Comparison of ENCODE assay signal across 23 mouse cellular contexts in the genomic region with DNA sequence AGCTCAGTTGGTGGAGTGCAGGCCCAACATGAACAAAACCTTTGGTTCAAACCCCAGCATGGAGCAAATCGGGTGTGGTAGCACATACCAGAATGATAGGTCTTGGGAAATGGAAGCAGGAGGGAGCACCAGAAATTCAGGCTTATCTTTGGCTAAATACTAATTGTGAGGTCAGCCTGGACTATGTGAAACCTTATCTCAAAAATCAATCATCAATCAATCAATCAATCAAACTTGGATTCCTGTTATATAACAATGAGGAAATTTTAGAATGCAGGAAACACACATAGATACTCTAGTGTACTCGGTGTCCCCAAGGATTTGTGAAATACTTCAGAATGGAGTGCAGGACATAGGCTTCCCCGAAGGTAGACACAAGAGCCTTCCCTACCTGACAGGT. TPM values are rescaled to one million over a fixed set of nuclear protein-coding genes. Genes with fewer than 3 reads are reported as not detected.
DNase-seq lines count a peak whose midpoint lies in the region; ATAC-seq and TF ChIP-seq lines count a peak whose summit lies in the region.
"Had no signal": no experiment of that assay in that cellular context is flagged by ENCODE, and none has a peak within 500 bp of the region (broad histone marks: within the 10 kb centered on the region; RNA-seq: fewer than 3 reads in every experiment).

No protein-coding gene starts in this region.

- peaks cover 10% of the 10 kb centered on the region; the same call in 1 of the 2 replicates for H3K36me3 ChIP-seq in heart, embryonic 12.5 days
- H3K36me3 ChIP-seq in hindbrain, embryonic 14.5 days (replicated peaks; ENCODE audit: control insufficient read depth, insufficient read depth): no peaks in the 10 kb centered on the region
- no peaks in the 10 kb centered on the region for H3K36me3 ChIP-seq in hindbrain, embryonic 10.5 days
- H3K36me3 ChIP-seq in spleen, adult 2 months (ENCODE audit: control insufficient read depth, insufficient read depth, low read length): peaks cover 4% of the 10 kb centered on the region; the same call in 1 of the 2 replicates
- peaks cover 32% of the 10 kb centered on the region for H3K36me3 ChIP-seq in liver, postnatal 0 days (replicated peaks; ENCODE audit: insufficient read depth, low read length)
- H3K36me3 ChIP-seq: embryonic facial prominence, embryonic 13.5 days; forebrain, embryonic 10.5 days; forebrain, embryonic 15.5 days; hindbrain, embryonic 13.5 days; neural tube, embryonic 13.5 days had no signal

- ATAC-seq in heart, embryonic 12.5 days (ENCODE audit: insufficient number of reproducible peaks, low FRiP score): no peak
- ATAC-seq in hindbrain, embryonic 14.5 days (ENCODE audit: low FRiP score): 0 out of 2 replicates have a peak, but pooled peaks have one; percentile 37
- ATAC-seq in liver, postnatal 0 days: peak; percentile 34; the same call in 1 of the 2 replicates
- ATAC-seq: CD4-positive, CD25-positive, alpha-beta regulatory T cell, adult 4 months; forebrain, embryonic 15.5 days had no signal

- H3K9ac ChIP-seq in heart, embryonic 12.5 days: no peak overlapping the region
- H3K9ac ChIP-seq in hindbrain, embryonic 14.5 days: no peak overlapping the region
- no peak overlapping the region for H3K9ac ChIP-seq in liver, postnatal 0 days (replicated peaks)
- H3K9ac ChIP-seq: embryonic facial prominence, embryonic 13.5 days; forebrain, embryonic 15.5 days; hindbrain, embryonic 13.5 days; limb, embryonic 12.5 days; neural tube, embryonic 13.5 days had no signal

- H3K4me3 ChIP-seq in heart, embryonic 12.5 days: no peak overlapping the region
- H3K4me3 ChIP-seq in hindbrain, embryonic 14.5 days (replicated peaks; ENCODE audit: low read length): no peak overlapping the region
- H3K4me3 ChIP-seq in hindbrain, embryonic 10.5 days: no peak overlapping the region
- no peak overlapping the region for H3K4me3 ChIP-seq in spleen, adult 2 months (ENCODE audit: extremely low read depth, insufficient read depth, insufficient read length)
- no peak overlapping the region for H3K4me3 ChIP-seq in liver, postnatal 0 days (ENCODE audit: low read depth, low read length)
- H3K4me3 ChIP-seq: embryonic facial prominence, embryonic 13.5 days; forebrain, embryonic 10.5 days; forebrain, embryonic 15.5 days; hindbrain, embryonic 13.5 days; left cerebral cortex, adult 2 months; limb, embryonic 12.5 days; megakaryocyte, embryonic 14.5 days; neural tube, embryonic 13.5 days had no signal

- peaks cover 35% of the 10 kb centered on the region for H3K4me1 ChIP-seq in heart, embryonic 12.5 days (replicated peaks)
- H3K4me1 ChIP-seq in hindbrain, embryonic 14.5 days (replicated peaks; ENCODE audit: control insufficient read depth, insufficient read depth, low read length): no peaks in the 10 kb centered on the region
- peaks cover 13% of the 10 kb centered on the region for H3K4me1 ChIP-seq in hindbrain, embryonic 10.5 days (replicated peaks)
- H3K4me1 ChIP-seq in spleen, adult 2 months (ENCODE audit: control insufficient read depth, insufficient read depth, insufficient read length): peaks cover 15% of the 10 kb centered on the region
- 0 out of 2 replicates have a peak, but pooled peaks cover 6% of the 10 kb centered on the region for H3K4me1 ChIP-seq in liver, postnatal 0 days (ENCODE audit: insufficient read depth)
- H3K4me1 ChIP-seq: forebrain, embryonic 15.5 days; hindbrain, embryonic 13.5 days; neural tube, embryonic 13.5 days had no signal

- 54% methylated on average over 3 of the region's 3 CpGs for WGBS in heart, embryonic 12.5 days
- WGBS in hindbrain, embryonic 14.5 days: 71% methylated on average over 3 of the region's 3 CpGs
- 62% methylated on average over 3 of the region's 3 CpGs for WGBS in hindbrain, embryonic 10.5 days
- 92% methylated on average over 3 of the region's 3 CpGs for WGBS in spleen, adult 2 months
- WGBS in liver, postnatal 0 days (ENCODE audit: insufficient replicate concordance): 71% methylated on average over 3 of the region's 3 CpGs

- no peak for TF ChIP-seq EP300 in liver, postnatal 0 days (IDR thresholded peaks at IDR 0.05; ENCODE audit: low read depth)

- intact Hi-C loops in heart, postnatal 25 days (cut with DNase I): no loop called here

- no peak for DNase-seq in heart, postnatal 25 days (ENCODE audit: low spot score)
- DNase-seq in hindbrain, embryonic 14.5 days (ENCODE audit: low spot score): no peak
- no peak for DNase-seq in hindbrain, embryonic 10.5 days (ENCODE audit: low spot score)
- DNase-seq in spleen, adult 2 months (ENCODE audit: low read depth in 1 of 2, low spot score in 2 of 2): no peak
- DNase-seq in spleen, adult 12 weeks (ENCODE audit: low spot score): no peak
- no peak for DNase-seq in liver, postnatal 0 days
- DNase-seq in frontal cortex, postnatal 36 days (ENCODE audit: low spot score in 2 of 2): no peak
- DNase-seq: cerebellum, adult 11-12 months; cerebellum, adult 9-11 months; kidney, postnatal 25 days; lung, postnatal 36 days; right cerebral cortex, postnatal 4 days; thymus, postnatal 4 days had no signal

- TF ChIP-seq POLR2A in spleen, adult 2 months (IDR thresholded peaks at IDR 0.05; ENCODE audit: low read depth, low read length): no peak

- H3K9me3 ChIP-seq in heart, embryonic 12.5 days (replicated peaks): no peaks in the 10 kb centered on the region
- H3K9me3 ChIP-seq in hindbrain, embryonic 14.5 days (ENCODE audit: control insufficient read depth, low read length): no peaks in the 10 kb centered on the region
- H3K9me3 ChIP-seq in hindbrain, embryonic 10.5 days: no peaks in the 10 kb centered on the region
- H3K9me3 ChIP-seq in liver, postnatal 0 days (ENCODE audit: low read length): no peaks in the 10 kb centered on the region
- H3K9me3 ChIP-seq: embryonic facial prominence, embryonic 13.5 days; forebrain, embryonic 10.5 days; forebrain, embryonic 15.5 days; hindbrain, embryonic 13.5 days; limb, embryonic 12.5 days; megakaryocyte, embryonic 14.5 days; neural tube, embryonic 13.5 days had no signal

- no peak for TF ChIP-seq CTCF in spleen, adult 2 months (IDR thresholded peaks at IDR 0.05; ENCODE audit: extremely low read depth, insufficient read depth, insufficient read length, insufficient replicate concordance)
- TF ChIP-seq CTCF in liver, postnatal 0 days (IDR thresholded peaks at IDR 0.05; ENCODE audit: low read depth): no peak

- H3K27me3 ChIP-seq in heart, embryonic 12.5 days (replicated peaks): no peaks in the 10 kb centered on the region
- H3K27me3 ChIP-seq in hindbrain, embryonic 14.5 days (ENCODE audit: control insufficient read depth, insufficient read depth, low read length): no peaks in the 10 kb centered on the region
- no peaks in the 10 kb centered on the region for H3K27me3 ChIP-seq in hindbrain, embryonic 10.5 days (ENCODE audit: insufficient read depth, poor library complexity, severe bottlenecking)
- no peaks in the 10 kb centered on the region for H3K27me3 ChIP-seq in spleen, adult 2 months (ENCODE audit: control insufficient read depth, insufficient read depth, low read length)
- H3K27me3 ChIP-seq in liver, postnatal 0 days (ENCODE audit: insufficient read depth, low read length): no peaks in the 10 kb centered on the region
- H3K27me3 ChIP-seq: embryonic facial prominence, embryonic 13.5 days; forebrain, embryonic 15.5 days; hindbrain, embryonic 13.5 days; megakaryocyte, embryonic 14.5 days; neural tube, embryonic 13.5 days had no signal

- peak overlapping the region; percentile 58; the same call in 1 of the 2 replicates for H3K27ac ChIP-seq in heart, embryonic 12.5 days (ENCODE audit: poor library complexity, severe bottlenecking)
- H3K27ac ChIP-seq in hindbrain, embryonic 14.5 days: no peak overlapping the region
- H3K27ac ChIP-seq in hindbrain, embryonic 10.5 days: no peak overlapping the region
- peak overlapping the region; percentile 34; the same call in 1 of the 2 replicates for H3K27ac ChIP-seq in spleen, adult 2 months (ENCODE audit: insufficient read depth, low read length)
- H3K27ac ChIP-seq in liver, postnatal 0 days (ENCODE audit: low read depth): no peak overlapping the region
- H3K27ac ChIP-seq: embryonic facial prominence, embryonic 13.5 days; forebrain, embryonic 10.5 days; forebrain, embryonic 15.5 days; hindbrain, embryonic 13.5 days; left cerebral cortex, adult 2 months; limb, embryonic 12.5 days; neural tube, embryonic 13.5 days had no signal

- H3K4me2 ChIP-seq in heart, embryonic 12.5 days: no peak overlapping the region
- no peak overlapping the region for H3K4me2 ChIP-seq in hindbrain, embryonic 14.5 days (replicated peaks)
- no peak overlapping the region for H3K4me2 ChIP-seq in liver, postnatal 0 days (ENCODE audit: low read depth, low read length)
- H3K4me2 ChIP-seq: embryonic facial prominence, embryonic 13.5 days; forebrain, embryonic 15.5 days; hindbrain, embryonic 13.5 days; limb, embryonic 12.5 days; neural tube, embryonic 13.5 days had no signal

RNA-seq across cellular contexts. Expression of gene Man1a, which starts 17.8 kb away (rescaled TPM):
- polyA plus RNA-seq in heart, embryonic 12.5 days (2016; fragmentation: Nextera tagmentation; extraction: Ambion mirVana): 9.4 and 10.6 TPM in 2 replicates
- total RNA-seq in heart, postnatal 25 days (2021): 10 to 100 TPM; 35.0 to 36.2 TPM
- 7.6 and 7.9 TPM in 2 replicates for polyA plus RNA-seq in hindbrain, embryonic 14.5 days (2014; fragmentation: Nextera tagmentation; extraction: Ambion mirVana)
- polyA plus RNA-seq in hindbrain, embryonic 10.5 days (2016; fragmentation: Nextera tagmentation; extraction: Ambion mirVana): 2.0 and 2.1 TPM in 2 replicates
- 35.7 and 54.1 TPM in 2 replicates for polyA plus RNA-seq in spleen, adult 2 months (2012; rRNA removed)
- 13.2 and 15.2 TPM in 2 replicates for polyA plus RNA-seq in liver, postnatal 0 days (2015; fragmentation: Nextera tagmentation; extraction: Ambion mirVana)

Comparison
In these comparisons a context has a peak if more than half of its experiments do, and no peak if none do; other contexts are left out.
1. H3K27ac ChIP-seq: peak in heart, embryonic 12.5 days (single experiment) and spleen, adult 2 months (single experiment); none in hindbrain, embryonic 14.5 days (single experiment), hindbrain, embryonic 10.5 days (single experiment) and liver, postnatal 0 days (single experiment).